Mouse (Mus musculus) spleen, adult 12 weeks (tissue): ENCODE measurements around the gene Gm10577.

Experiments used
- DNase-seq: peaks from one replicate; pipeline ENCODE4 v3.0.0; 2022; ENCODE audit warnings: low spot score

Gene Gm10577

GRCm38 (mm10) chr4:100994442-100995255, 25.8 kb downstream of the Gm10577 start:
- DNase-seq = peak; percentile 70

GRCm38 (mm10) chr4:100992086-100992485, 28.4 kb downstream of the Gm10577 start:
- DNase-seq = no peak

GRCm38 (mm10) chr4:100990996-100991395, 29.5 kb downstream of the Gm10577 start:
- DNase-seq = no peak

- DNase-seq = no peak
Observed at GRCm38 (mm10) chr4:100988231-100988799, 32.2 kb downstream of the Gm10577 start.

GRCm38 (mm10) chr4:100987187-100987586, 33.3 kb downstream of the Gm10577 start:
- no peak for DNase-seq

GRCm38 (mm10) chr4:100977522-100977921, 43.0 kb downstream of the Gm10577 start:
- no peak for DNase-seq

GRCm38 (mm10) chr4:100974455-100975035, 46.0 kb downstream of the Gm10577 start:
- no peak for DNase-seq

- DNase-seq = no peak
Observed at GRCm38 (mm10) chr4:100973641-100974454, 46.6 kb downstream of the Gm10577 start.
